Mouse (Mus musculus): ENCODE results near the gene Asxl1.

Gene Asxl1

GRCm38 (mm10) chr2:153345454-153346220 is at the start of gene Asxl1:
TSS of gene Asxl1 (plus strand) at chr2:153345829.
- DNase-seq: peak; percentile 93

DNA sequence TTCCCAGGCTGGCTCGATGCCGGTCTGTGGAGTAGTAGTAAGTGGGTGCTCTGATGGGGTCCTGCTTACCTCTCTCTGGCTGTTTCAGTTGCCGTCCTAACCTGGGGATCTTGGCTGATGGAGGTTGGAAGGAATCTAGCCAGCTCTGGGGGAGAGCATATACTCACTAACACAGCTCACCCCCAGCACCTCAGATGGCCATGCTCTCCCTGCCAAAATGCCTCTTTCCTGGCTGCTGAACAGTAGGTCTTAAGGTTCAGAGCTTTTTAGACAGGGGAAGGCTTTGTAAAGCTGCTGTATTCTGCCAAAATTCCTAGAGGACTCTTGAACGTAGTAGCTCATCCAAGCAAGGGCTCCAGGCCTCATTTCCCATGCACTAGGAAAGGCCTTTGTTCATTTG is 47.9 kb upstream of the Asxl1 start:
- DNase-seq: no peak

DNA sequence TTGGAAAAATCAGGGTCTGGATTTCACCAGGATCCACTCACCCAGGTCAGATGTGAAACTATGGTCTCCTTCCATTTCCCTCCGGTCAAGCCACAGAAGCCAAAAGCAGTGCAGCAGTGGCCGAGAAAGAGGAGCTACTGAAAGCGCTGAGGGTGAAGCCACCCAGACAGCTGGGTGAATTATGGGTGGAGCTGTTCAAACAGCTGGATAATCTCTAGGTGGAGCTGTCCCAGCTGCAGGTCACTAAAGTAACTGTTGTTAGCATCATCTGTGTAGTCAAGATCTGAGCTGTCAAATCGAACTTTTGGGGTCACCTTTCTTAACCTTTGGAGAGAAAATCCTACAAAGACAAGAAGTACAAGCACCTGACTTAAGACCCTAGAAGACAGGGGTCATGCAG is 47.2 kb upstream of the Asxl1 start:
- DNase-seq: no peak

GRCm38 (mm10) chr2:153298863-153299262 is 46.8 kb upstream of the Asxl1 start:
- DNase-seq: no peak

DNA sequence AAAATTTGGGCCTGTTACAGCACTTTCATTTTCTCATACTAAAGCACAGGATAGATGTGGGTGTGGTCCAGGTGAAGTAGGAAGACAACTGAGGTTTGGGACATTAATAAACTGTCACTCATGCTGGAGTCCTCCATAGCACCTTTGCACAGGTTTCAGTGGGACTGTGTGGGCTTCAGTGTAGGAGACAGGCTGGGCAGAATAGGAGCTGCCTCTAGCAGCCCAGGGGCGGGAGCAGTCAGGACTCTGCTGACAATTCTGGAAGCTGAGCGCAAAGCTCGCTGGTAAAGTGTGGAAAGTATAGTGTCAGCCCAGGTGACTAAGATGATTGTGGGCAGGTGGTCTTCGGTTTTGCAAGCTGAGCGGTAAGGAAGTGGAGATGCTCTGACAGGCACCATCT is 44.5 kb upstream of the Asxl1 start:
- no peak for DNase-seq

DNA sequence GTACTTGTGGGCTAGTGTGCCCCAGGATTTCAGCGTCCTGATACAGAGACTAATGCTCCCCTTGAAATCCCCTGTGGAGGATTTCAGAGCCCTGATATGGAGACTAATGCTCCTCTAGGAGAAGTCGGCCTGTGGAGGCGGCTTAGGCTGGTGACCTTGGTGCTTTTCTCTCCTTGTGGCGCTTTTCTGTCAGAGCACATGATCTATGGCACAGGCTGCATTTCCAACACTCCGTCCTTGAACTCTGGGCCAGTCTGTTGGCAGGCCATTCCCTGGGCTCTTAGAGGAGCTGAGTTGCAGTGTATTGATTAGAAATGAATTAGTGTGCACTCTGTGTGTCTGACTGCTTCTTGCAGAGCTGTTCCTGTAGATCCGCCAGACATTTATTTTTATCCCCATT is 40.4 kb upstream of the Asxl1 start:
- peak; percentile 25 for DNase-seq

GRCm38 (mm10) chr2:153308586-153308985 is 37.0 kb upstream of the Asxl1 start:
- DNase-seq: no peak

- DNase-seq: no peak
These were observed 36.5 kb upstream of the Asxl1 start for GRCm38 (mm10) chr2:153309106-153309505.

GRCm38 (mm10) chr2:153310228-153310627 is 35.4 kb upstream of the Asxl1 start:
- DNase-seq: no peak

DNA sequence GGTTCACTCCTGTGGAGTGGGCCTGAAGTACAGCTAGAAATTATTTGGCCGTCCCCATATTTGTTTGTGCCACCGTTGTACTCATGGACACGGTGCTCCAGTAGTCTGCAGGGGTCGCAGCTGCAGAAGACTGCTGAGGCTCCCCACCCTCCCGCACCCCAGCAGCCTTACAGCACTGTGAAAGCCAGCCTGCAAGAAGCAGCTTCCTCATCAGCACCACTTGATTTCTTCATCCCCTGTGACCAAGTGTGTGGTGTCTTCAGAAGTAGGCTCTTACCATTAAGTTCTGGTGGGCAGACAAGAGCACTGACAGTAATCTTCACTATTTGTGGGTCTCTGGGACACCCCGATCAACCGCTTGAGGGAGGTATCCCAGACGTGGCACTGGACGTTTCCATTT is 32.7 kb upstream of the Asxl1 start:
- DNase-seq: no peak

GRCm38 (mm10) chr2:153318408-153318807 is 27.2 kb upstream of the Asxl1 start:
- DNase-seq: no peak

DNA sequence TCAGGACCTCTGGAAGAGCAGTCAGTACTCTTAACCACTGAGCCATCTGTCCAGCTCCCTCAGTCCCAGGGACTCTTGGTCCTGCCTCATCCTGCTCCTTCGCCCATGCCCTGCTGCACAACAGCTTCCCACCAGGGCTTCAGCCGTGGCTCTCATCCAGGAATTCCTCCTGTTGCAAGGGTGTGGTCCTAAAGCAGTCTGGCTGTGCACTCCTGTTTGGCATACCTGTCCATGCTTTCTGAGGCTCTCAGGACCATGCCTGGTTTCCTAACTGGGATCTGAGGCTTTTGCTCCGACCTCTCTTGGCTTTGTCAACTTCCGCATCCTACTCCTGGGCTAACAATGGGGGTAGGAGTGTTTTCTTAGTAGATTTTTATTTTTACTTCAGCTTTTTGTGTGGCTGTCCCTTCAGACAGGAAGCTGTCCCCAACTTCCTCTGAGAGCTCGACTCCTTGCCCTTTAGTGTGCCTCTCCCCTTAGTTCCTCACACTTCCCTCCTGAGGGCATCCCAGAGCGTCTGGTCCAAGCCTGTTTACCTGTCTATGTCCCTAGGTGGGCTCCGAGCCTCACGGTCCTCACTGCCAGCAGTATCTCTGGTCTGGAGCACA is 26.5 kb upstream of the Asxl1 start:
- DNase-seq: no peak

- DNase-seq: no peak
These were observed 19.8 kb upstream of the Asxl1 start for GRCm38 (mm10) chr2:153325706-153326376.

- no peak for DNase-seq
These were observed 13.4 kb upstream of the Asxl1 start for GRCm38 (mm10) chr2:153332271-153332670.

GRCm38 (mm10) chr2:153332981-153333380 is 12.6 kb upstream of the Asxl1 start:
- DNase-seq: no peak

DNA sequence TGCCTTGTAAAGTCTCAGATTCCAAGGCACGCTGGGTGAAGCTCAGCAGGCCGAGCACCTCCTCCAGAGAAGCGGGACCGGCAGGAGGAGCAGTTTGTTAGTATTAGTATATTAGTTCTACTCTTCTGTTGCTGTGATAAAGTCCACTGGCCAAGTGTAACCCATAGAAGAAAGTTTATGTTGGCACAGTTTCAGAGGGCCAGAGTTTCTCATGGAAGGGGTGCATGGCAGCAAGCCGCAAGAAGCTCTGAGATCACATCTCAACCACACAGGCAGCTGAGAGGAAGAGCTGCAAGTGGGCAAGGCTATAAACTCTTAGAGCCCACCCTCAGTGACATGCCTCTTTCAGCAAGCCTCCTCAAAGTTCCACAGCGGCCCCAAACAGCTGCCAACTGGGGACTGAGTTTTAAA is 11.8 kb upstream of the Asxl1 start:
- DNase-seq: peak; percentile 10

DNA sequence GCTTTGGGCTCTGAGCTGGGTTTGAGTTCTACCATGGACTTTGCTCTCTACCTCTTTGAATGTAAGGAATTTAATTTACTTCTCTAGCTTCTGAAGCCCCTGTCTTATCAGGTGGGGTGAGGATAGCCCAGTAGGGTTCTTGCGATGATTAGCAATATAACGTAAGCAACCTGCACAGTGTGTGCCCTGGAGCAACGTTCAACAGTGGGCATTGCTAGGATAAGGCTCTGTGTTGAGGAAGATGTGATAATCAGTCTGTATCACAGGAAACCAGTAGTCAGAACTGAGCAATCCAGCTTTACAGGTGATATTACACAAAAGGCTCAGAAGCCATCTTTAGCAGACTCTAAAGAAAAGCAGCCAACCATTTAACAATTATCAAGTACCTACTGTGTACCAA is 11.3 kb upstream of the Asxl1 start:
- DNase-seq: no peak

- no peak for DNase-seq
These were observed 9.5 kb upstream of the Asxl1 start for GRCm38 (mm10) chr2:153336117-153336516.

- no peak for DNase-seq
These were observed 7.0 kb upstream of the Asxl1 start for GRCm38 (mm10) chr2:153338361-153339350.

- no peak for DNase-seq
These were observed 3.5 kb upstream of the Asxl1 start for GRCm38 (mm10) chr2:153342166-153342565.

DNA sequence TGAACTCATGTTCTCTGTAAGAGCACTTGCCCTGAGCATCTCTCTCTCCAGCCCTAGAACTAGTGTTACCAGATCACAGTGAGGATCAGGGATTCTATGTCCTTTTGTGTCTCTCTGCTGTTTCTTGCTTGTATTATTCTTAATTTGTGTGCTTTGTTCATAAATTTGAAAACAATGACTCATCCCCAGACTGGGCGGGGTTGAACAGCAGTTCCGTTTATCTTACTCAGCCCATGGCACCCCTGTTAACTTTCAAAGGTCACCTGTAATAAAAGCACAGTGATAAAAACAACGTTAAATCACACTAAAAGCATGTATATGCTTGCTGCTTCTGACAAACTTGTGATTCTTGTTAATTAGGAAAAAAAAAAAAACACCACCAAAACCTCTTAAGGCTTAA is 3.0 kb upstream of the Asxl1 start:
- no peak for DNase-seq

- no peak for DNase-seq
These were observed 2.4 kb upstream of the Asxl1 start for GRCm38 (mm10) chr2:153343191-153343590.

DNA sequence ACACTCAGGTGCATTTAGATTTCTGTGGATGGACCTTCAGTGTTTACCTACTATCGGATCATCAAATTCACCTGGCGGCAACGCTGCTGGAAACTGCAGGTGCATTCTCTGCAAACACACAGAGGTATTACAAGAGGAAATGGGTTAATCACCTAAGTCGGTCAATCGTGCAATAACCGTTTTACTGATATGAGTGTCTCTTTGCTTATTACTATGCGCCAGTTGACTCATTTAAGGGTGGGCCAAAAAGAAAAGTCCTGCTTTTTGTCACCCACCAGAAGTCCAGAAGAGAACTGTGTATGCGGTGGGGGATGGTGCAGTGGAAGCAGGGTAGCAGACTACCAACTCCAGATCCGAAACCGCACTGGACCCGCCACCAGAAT is 567 bp upstream of the Asxl1 start:
- DNase-seq: no peak

Measured in kidney, adult 18-20 months (tissue).